Mouse (Mus musculus) G1E (cell line): ENCODE data around the gene Ntmt1. TPM values are rescaled to one million over a fixed set of nuclear protein-coding genes. Genes with fewer than 3 reads are reported as not detected.
A peak's percentile ranks its signal among the peaks of the same experiment; 100 is the strongest.

ENCODE experiments used
- ATAC-seq: 2 replicates; pipeline ENCODE4 v1.8.0; 2016; ENCODE audit warnings: mild to moderate bottlenecking; ENCODE audit not compliant: insufficient number of reproducible peaks, poor library complexity, low FRiP score, severe bottlenecking; ENCODE audit errors: extremely low read depth
- DNase-seq: peaks from one replicate; pipeline ENCODE4 v3.0.0; 2012; ENCODE audit warnings: low spot score
- H3K27me3 ChIP-seq: 2 replicates; pipeline ENCODE4 v1.6.1; 2012; ENCODE audit warnings: mild to moderate bottlenecking, low read length, inconsistent platforms; ENCODE audit not compliant: insufficient read depth
- H3K36me3 ChIP-seq: replicated peaks from 2 replicates; pipeline ENCODE3; 2012; ENCODE audit warnings: mild to moderate bottlenecking, inconsistent platforms
- H3K4me1 ChIP-seq: 2 replicates; pipeline ENCODE4 v1.6.1; 2012; ENCODE audit warnings: low read depth, low read length, inconsistent platforms, mixed read lengths; ENCODE audit not compliant: insufficient read depth
- H3K4me3 ChIP-seq: 2 replicates; pipeline ENCODE4 v1.5.1; 2012; ENCODE audit warnings: low read depth, mild to moderate bottlenecking, inconsistent platforms, low read length, moderate library complexity, mixed read lengths
- H3K9me3 ChIP-seq: replicated peaks from 2 replicates; pipeline ENCODE4 v1.6.1; 2012; ENCODE audit warnings: inconsistent platforms
- CTCF ChIP-seq: IDR thresholded peaks from 2 replicates; pipeline ENCODE4 v1.5.1; 2012; ENCODE audit warnings: low read depth, low read length, inconsistent platforms, mixed read lengths
- GATA1 ChIP-seq: IDR thresholded peaks from 2 replicates; pipeline ENCODE4 v1.6.1; 2012; ENCODE audit warnings: borderline replicate concordance, low read length, inconsistent platforms, mixed read lengths
- GATA2 ChIP-seq: IDR thresholded peaks from 2 replicates; pipeline ENCODE4 v1.6.1; 2012; ENCODE audit warnings: low read depth, low read length, inconsistent platforms, borderline replicate concordance
- POLR2AphosphoS5 ChIP-seq: IDR thresholded peaks from 2 replicates; pipeline ENCODE4 v1.6.1; 2012; ENCODE audit warnings: low read depth, low read length, inconsistent platforms; ENCODE audit not compliant: insufficient replicate concordance
- TAL1 ChIP-seq: conservative IDR thresholded peaks from 2 replicates; pipeline ENCODE4 v1.6.1; 2012; ENCODE audit warnings: low read depth, low read length, inconsistent platforms, mixed read lengths
- polyA plus RNA-seq: library from polyadenylated mRNA; stranded (reverse); fragments of >175 nt; gene quantifications from 2 replicates; pipeline ENCODE4 v1.2.3, GENCODE M21; 2012
- total RNA-seq, 2 experiments: library from RNA; stranded (forward) in 1 of 2; stranded (reverse) in 1 of 2; fragments of 200-1000 nt in 1 of 2; fragments of >200 nt in 1 of 2; fragmentation: Nextera tagmentation in 1 of 2; gene quantifications; 2 replicates each; pipeline ENCODE4 v1.2.3; 2014 to 2017

Gene Ntmt1
- total and polyA plus RNA-seq, 3 experiments = 18.9 to 66.9 (median 29.4) TPM

- H3K36me3 ChIP-seq = peaks cover 97% of the 10 kb centered on the region
These were observed 12.2 kb downstream of the Ntmt1 start for GRCm38 (mm10) chr2:30819873-30820272.

DNA sequence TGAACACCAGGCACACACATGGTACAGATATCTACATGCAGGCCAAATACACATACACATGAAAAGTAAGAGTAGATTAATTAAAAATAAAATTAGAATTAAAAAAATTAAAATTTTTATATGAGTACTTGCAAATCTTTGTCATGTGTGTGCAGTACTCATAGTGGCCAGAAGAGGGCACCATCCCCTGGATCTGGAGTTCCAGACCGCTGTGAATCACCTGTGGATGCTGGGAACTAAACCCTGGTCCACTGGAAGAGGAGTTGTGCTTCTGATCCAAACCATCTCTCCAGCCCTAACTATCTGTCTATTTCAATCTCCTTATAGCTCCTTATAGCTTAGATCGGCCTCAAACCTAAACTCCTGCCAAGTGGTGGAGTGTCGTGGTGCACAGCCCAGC, 13.4 kb downstream of the Ntmt1 start:
- no peaks in the 10 kb centered on the region for H3K27me3 ChIP-seq
- DNase-seq (no peak), ATAC-seq (no peak)
- H3K4me1 ChIP-seq = peaks cover 45% of the 10 kb centered on the region
- no peak for TF ChIP-seq GATA1
- TF ChIP-seq CTCF = 0 out of 2 replicates have a peak, but pooled peaks have one; percentile 15
- peaks cover 97% of the 10 kb centered on the region for H3K36me3 ChIP-seq
- no peak overlapping the region for H3K4me3 ChIP-seq
- H3K9me3 ChIP-seq = peaks cover 5% of the 10 kb centered on the region; the same call in 1 of the 2 replicates

More at GRCm38 (mm10) chr2:30819873-30820272, 12.2 kb downstream of the Ntmt1 start:
- Histone ChIP-seq H3K4me1 (peaks cover 37% of the 10 kb centered on the region), H3K4me3 (no peak overlapping the region), H3K9me3 (peaks cover 5% of the 10 kb centered on the region; the same call in 1 of the 2 replicates), H3K27me3 (no peaks in the 10 kb centered on the region)
- DNase-seq (no peak), ATAC-seq (no peak)
- TF ChIP-seq TAL1 (no peak), GATA2 (no peak), CTCF (no peak), GATA1 (no peak)

- ATAC-seq = no peak
- Histone ChIP-seq H3K9me3 (peaks cover 5% of the 10 kb centered on the region; the same call in 1 of the 2 replicates), H3K36me3 (peaks cover 99% of the 10 kb centered on the region), H3K27me3 (no peaks in the 10 kb centered on the region), H3K4me1 (peaks cover 57% of the 10 kb centered on the region), H3K4me3 (no peak overlapping the region; the same call in 1 of the 2 replicates)
- no peak for DNase-seq
- TF ChIP-seq CTCF (no peak), GATA1 (no peak), TAL1 (no peak), POLR2AphosphoS5 (no peak), GATA2 (no peak)
These were observed 14.8 kb downstream of the Ntmt1 start for GRCm38 (mm10) chr2:30822460-30822859.

DNA sequence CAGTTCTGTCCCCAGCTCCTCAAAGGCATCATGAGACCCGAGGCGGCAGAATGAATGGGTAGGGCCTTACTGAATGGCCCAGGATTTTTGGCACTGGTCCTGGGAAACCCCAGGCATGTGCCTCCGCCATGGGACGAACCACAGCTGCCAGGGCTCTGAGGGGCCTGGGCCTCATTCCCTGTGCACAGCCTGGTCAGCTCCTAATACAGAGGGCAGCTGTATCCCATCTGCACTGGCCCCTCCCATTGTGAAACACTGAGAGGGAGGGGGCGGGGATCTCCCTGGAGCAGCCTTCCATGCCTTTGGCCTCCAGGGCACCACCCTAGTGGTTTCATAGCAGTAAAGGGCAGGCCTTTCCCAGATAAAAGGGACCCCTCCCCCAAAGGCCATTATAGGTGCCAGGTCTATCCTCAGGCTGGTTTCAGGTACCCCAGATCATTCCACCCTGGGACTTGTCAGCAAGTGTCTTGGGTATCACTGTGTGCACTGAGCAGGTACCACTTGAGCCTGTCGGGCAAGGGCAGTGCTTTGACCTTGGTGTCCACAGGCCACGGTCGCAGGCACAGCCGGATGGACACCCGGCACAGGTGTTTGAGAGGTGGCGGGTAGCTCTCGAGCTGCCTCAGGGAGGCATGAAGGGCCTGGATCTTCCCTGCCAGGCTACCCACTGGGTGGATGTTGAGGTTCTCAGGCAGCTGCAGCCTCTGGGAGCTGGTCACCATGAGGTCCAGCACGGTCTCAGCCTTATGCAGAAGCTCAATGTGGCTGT, 15.9 kb downstream of the Ntmt1 start:
- DNase-seq (no peak), ATAC-seq (no peak; the same call in 1 of the 2 replicates)
- peaks cover 53% of the 10 kb centered on the region for H3K4me1 ChIP-seq
- no peaks in the 10 kb centered on the region for H3K27me3 ChIP-seq
- H3K36me3 ChIP-seq = peaks cover 87% of the 10 kb centered on the region
- TF ChIP-seq GATA2 (no peak), CTCF (no peak), POLR2AphosphoS5 (0 out of 2 replicates have a peak, but pooled peaks have one; percentile 9), GATA1 (no peak), TAL1 (no peak)
- 0 out of 2 replicates have a peak overlapping the region, but pooled peaks have one; percentile 23 for H3K4me3 ChIP-seq
- peaks cover 5% of the 10 kb centered on the region; the same call in 1 of the 2 replicates for H3K9me3 ChIP-seq

GRCm38 (mm10) chr2:30826825-30827748, 19.5 kb downstream of the Ntmt1 start:
- Histone ChIP-seq H3K4me3 (peak overlapping the region; percentile 81), H3K36me3 (peaks cover 52% of the 10 kb centered on the region), H3K9me3 (no peaks in the 10 kb centered on the region), H3K27me3 (peaks cover 10% of the 10 kb centered on the region), H3K4me1 (peaks cover 63% of the 10 kb centered on the region)
- ATAC-seq (no peak), DNase-seq (peak; percentile 66)
- TF ChIP-seq CTCF (no peak), TAL1 (peak; percentile 68), GATA2 (no peak), POLR2AphosphoS5 (no peak), GATA1 (no peak)
